Mouse (Mus musculus) cerebellum, adult 9-11 months (tissue): ENCODE measurements around the gene Asns.
"Not testable (repeated sequence)": the region's sequence is repeated elsewhere in the genome, so short reads cannot be mapped to it uniquely, and the experiment has no call there.

ENCODE experiments used
- DNase-seq: peaks from one replicate; pipeline ENCODE4 v3.0.0; 2022

The Asns gene

GRCm38 (mm10) chr6:7676194-7676901, 16.7 kb downstream of the Asns start:
- DNase-seq = no peak

DNA sequence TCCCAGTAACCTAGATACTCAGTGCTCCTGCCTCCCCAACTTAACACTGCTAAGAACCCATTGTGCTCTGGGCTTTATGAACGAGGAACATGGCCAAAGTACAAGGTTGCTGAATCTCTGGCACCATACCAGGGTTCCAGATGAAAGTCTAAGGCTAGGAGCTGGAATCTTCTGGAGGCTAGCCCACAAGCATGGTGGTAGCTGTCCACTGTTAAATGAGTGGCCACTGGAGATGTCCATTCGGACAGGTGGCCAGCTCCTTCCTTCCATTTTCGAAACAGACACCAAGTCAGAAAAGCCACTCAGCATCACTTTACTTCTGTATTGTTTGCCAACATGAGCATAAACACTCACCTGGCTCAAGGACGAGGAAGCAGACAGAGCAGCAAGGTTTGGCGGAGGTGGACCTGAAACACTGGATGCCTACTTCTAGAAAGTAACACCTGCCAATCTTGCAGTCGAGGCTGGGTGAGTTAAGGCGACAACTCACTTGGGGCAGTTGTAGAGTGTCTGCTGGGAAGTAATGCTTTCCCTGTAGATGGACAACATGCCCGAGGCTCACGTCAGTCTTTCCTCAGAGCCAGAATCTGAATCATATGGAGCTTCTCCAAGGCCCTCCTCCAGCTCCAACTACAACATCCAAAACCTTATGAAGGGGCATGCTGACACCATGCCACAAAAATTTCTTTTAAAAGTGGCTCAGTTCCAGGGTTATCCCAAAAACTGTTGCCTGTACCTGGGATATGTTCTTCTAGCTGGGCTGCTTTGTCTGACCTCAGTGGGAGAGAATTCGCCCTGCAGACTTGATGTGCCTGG, 20.4 kb downstream of the Asns start:
- no peak for DNase-seq

DNA sequence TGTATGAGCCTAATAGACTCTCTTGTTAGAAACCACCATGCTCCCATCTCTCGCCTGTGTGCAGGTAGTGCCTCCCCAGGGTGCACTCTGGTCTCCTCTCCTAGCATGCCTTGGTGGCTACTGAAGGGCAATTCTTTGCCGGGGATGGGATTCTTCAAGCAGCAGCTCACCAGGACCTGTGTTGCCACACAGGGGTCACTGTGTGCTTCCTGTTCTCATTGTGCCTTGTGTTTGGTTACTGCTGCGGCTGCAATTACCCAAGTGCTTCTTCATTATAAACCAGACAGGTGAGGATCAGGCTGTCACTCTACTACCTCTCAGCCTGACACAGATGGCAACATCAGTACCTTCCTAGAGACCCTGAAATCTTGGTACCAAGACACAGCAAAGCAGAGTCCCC, 21.6 kb downstream of the Asns start:
- no peak for DNase-seq

DNA sequence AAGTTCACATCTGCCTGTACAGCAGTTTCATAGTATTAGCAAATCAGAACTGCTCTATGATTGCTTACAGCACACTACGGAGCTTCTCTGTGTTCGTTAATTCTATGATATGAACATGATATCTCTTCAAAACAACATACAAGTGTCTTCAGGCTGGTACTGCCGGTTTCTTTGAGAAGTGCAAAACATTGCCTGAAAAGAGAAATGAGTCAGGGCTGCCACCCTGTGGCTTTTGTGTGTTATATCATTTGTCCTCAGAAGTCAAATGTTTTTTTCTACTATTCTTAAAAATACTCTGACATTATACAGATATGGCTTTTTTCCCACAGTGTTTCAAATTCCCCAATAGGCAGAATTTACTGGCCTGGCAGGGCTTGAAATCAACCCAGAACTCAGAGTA, 22.5 kb downstream of the Asns start:
- no peak for DNase-seq

- DNase-seq = no peak
Measured at GRCm38 (mm10) chr6:7669721-7670120, 23.3 kb downstream of the Asns start.

DNA sequence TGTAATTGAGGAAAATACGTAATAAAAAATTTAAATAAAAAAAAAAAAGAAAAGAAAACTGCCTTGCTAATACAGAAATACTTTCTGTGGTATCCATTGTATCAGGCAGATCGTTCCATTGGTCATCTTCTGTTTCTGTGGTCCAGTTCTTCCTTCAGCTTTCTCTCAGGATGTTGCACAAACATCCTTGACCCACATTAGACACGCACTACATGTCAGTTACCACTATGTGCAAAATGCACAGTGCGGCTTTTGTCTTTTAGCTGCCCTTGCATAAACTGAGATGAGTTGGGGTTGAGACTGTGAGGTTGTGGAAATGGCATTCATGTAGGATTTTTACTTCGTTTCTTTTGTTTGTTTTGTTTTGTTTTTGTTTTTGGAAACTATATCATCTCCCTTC, 24.7 kb downstream of the Asns start:
- DNase-seq = no peak

GRCm38 (mm10) chr6:7665902-7666301, 27.2 kb downstream of the Asns start:
- DNase-seq = not testable (repeated sequence)

DNA sequence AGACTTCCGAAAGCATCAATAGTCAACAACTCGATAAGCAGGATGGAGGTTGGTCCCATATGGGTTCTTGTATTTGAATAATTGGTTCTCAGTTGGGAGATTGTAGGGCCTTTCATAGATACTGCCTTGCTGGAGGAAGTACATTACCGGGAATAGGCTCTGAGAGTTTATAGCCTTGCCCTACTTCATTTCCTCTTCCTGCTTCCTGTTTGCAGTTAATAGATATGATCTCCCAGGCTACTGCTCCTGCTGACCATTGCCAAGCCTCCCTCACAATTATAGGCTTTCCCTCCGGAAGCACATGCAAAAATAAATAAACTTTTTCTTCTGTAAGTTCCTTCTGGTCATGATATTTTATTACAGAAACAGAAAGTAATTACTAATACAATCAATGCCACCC, 31.6 kb downstream of the Asns start:
- DNase-seq = no peak

DNA sequence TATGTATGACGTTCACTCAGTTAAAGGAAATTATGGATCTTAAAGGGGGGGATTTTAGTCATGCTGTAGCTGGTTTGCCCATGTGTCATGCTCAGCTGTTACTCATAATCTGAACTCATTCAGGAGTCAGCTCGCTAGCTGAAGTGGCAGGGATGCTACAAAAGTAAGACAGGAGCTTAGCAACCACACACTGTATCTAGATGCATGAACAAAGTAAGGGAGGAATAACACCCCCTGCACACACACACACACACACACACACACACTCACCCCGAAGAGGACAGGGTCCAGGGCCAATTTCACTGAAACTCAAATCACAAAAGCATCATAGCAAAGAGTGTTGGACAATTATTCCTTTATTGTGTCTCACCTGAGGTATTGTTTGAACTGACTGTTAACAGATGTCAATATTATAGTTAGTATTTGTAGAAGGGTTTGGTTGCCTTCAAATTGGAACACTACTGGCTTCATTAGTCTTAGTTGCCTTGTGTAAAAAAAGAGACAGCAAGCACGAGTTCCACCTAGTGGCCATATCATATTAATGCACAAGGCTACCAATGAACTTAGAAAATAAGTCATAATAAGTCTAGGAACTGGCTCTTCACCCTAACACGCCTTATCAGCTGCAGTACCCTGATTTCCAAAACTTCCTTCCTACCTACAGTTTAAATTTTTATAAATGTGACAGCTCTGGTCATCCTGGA, 32.5 kb downstream of the Asns start:
- DNase-seq = no peak

- DNase-seq = no peak
Measured at GRCm38 (mm10) chr6:7656601-7657000, 36.5 kb downstream of the Asns start.

- DNase-seq = no peak
Measured at GRCm38 (mm10) chr6:7648458-7648857, 44.6 kb downstream of the Asns start.
